Mouse (Mus musculus) limb, embryonic 12.5 days (tissue): ENCODE results near the gene Zfyve28. TPM values are rescaled to one million over a fixed set of nuclear protein-coding genes. Genes with fewer than 3 reads are reported as not detected.
A peak's percentile ranks its signal among the peaks of the same experiment; 100 is the strongest.

Experiments used
- ATAC-seq: fragments of 200-750 bp; cut with Nextera tagmentation; 2 replicates; pipeline ENCODE4 v1.8.0; 2017; ENCODE audit warnings: low read depth, moderate TSS enrichment; ENCODE audit not compliant: insufficient number of reproducible peaks, insufficient read depth, low FRiP score, low TSS enrichment
- H3K27ac ChIP-seq: fragments of 300-500 bp; sonication (generic); 2 replicates; pipeline ENCODE4 v1.5.1; 2016; ENCODE audit warnings: mild to moderate bottlenecking, moderate library complexity
- H3K27me3 ChIP-seq: fragments of 300-500 bp; sonication (generic); 2 replicates; pipeline ENCODE4 v1.6.1; 2016; ENCODE audit warnings: mild to moderate bottlenecking, moderate library complexity
- H3K36me3 ChIP-seq: fragments of 300-500 bp; sonication (generic); 2 replicates; pipeline ENCODE4 v1.6.1; 2016; ENCODE audit warnings: mild to moderate bottlenecking, moderate library complexity
- H3K4me1 ChIP-seq: fragments of 300-500 bp; sonication (generic); replicated peaks from 2 replicates; pipeline ENCODE4 v1.6.1; 2016
- H3K4me2 ChIP-seq: fragments of 300-500 bp; sonication (generic); 2 replicates; pipeline ENCODE4 v1.6.1; 2016; ENCODE audit warnings: mild to moderate bottlenecking, moderate library complexity
- H3K4me3 ChIP-seq: fragments of 300-500 bp; sonication (generic); replicated peaks from 2 replicates; pipeline ENCODE4 v1.5.1; 2016; ENCODE audit warnings: mild to moderate bottlenecking
- H3K9ac ChIP-seq: fragments of 300-500 bp; sonication (generic); replicated peaks from 2 replicates; pipeline ENCODE4 v1.6.1; 2016; ENCODE audit warnings: mild to moderate bottlenecking, moderate library complexity
- H3K9me3 ChIP-seq: fragments of 300-500 bp; sonication (generic); 2 replicates; pipeline ENCODE4 v1.6.1; 2016; ENCODE audit warnings: mild to moderate bottlenecking, moderate library complexity
- WGBS: fragments of 180-500 bp; shearing (Covaris S2); methylation state at CpG from one replicate; pipeline ENCODE4 v1.1.7; 2016; 5-methylcytosine and 5-hydroxymethylcytosine counted together
- polyA plus RNA-seq: library from polyadenylated mRNA; unstranded; fragments of >200 nt; fragmentation: Nextera tagmentation; extraction: Ambion mirVana; gene quantifications from 2 replicates; pipeline ENCODE4 v1.2.1, GENCODE M21; 2016

Gene Zfyve28
- polyA plus RNA-seq, 1 experiment from 2014 or later = 2.0 TPM

DNA sequence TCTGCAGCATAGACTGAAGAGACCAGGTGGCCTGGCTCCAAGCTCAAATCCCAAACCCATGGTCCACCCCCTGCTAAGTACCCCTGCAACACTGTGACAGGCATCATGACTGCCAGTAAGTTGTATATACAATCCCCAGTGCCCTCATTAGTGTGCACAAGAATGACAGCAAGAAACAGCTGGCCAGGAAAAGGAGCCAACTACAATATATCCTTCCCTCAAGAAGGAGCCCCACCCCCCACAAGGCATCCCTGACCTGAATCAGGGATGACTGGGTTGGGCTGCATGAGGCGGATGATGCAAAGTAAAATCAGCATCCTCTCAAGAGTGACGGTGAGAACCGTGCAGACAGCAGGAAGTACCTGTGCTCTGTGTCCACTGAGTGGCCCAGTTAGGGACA is 38.2 kb downstream of the Zfyve28 start:
- Histone ChIP-seq H3K9me3 (no peaks in the 10 kb centered on the region), H3K4me1 (peaks cover 21% of the 10 kb centered on the region), H3K4me3 (no peak overlapping the region), H3K36me3 (no peaks in the 10 kb centered on the region), H3K9ac (no peak overlapping the region), H3K4me2 (no peak overlapping the region), H3K27me3 (no peaks in the 10 kb centered on the region), H3K27ac (no peak overlapping the region)
- WGBS = 73% methylated on average over 3 of the region's 3 CpGs
- ATAC-seq = no peak

DNA sequence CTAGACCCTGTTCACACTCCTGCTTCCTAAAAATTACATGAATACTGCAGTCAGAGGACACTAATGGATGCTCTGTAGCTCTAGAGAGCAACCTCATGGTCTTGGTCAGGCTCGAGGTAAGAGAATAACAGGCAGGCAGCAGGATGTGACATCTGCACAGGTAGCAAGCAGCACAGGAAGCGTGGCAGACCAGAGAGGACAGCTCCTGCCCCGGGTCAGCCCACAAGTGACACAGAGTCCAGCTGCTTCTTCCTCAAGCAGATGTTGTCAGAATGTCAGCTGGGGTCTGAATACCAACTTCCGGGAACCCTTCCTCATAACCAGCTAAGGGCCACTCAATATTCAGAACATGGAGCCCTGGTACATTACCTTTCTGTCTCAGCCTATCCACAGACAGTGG is 39.1 kb downstream of the Zfyve28 start:
- Histone ChIP-seq H3K36me3 (no peaks in the 10 kb centered on the region), H3K27ac (no peak overlapping the region), H3K9me3 (no peaks in the 10 kb centered on the region), H3K9ac (no peak overlapping the region), H3K4me3 (no peak overlapping the region), H3K27me3 (no peaks in the 10 kb centered on the region), H3K4me1 (peaks cover 21% of the 10 kb centered on the region), H3K4me2 (no peak overlapping the region)
- 77% methylated on average over 4 of the region's 4 CpGs for WGBS
- ATAC-seq = no peak

DNA sequence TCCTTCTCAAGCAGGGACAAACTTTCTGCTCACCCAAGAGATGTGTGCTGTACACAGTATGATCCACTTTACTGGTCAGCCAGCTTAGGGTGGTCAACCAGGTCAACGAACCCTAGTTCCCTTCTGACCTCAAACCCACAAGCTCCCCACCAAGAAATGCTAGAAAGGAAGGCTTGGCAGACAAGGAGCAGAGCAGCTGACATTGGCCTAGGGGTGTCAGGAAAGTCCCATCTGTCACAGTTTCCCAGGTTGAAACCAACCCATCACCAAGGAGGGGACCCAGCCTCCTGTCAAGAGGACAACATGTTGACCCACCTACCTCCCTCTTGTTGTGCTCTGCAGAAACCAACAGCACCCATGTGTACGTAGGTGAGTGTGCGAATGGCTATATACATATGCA is 41.8 kb downstream of the Zfyve28 start:
- no peak overlapping the region for H3K4me3 ChIP-seq
- H3K9me3 ChIP-seq = no peaks in the 10 kb centered on the region
- no peaks in the 10 kb centered on the region for H3K27me3 ChIP-seq
- H3K36me3 ChIP-seq = no peaks in the 10 kb centered on the region
- 96% methylated on average over 3 of the region's 3 CpGs for WGBS
- H3K27ac ChIP-seq = no peak overlapping the region
- 0 out of 2 replicates have a peak, but pooled peaks cover 6% of the 10 kb centered on the region for H3K4me1 ChIP-seq
- H3K4me2 ChIP-seq = no peak overlapping the region
- ATAC-seq = no peak
- no peak overlapping the region for H3K9ac ChIP-seq

DNA sequence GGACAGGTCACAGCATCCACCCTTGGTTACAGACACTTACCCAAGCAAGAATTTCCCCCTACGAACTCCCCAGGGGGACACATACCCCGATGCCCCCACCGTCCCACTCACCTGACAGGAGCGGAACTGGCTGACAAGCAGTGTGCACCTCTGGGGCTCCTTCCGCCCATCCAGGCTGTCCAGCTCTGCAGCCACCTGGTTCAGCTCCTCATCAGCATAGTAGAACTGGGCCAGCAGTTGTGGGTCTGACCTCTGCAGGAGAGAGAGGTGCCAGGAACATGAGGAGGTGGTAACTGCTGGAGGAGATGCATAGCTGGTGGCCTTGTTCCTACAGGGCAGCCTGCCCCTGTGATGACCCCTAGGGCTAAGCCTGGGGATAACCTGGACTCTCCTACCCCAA is 45.2 kb downstream of the Zfyve28 start:
- H3K4me2 ChIP-seq = no peak overlapping the region
- ATAC-seq = 0 out of 2 replicates have a peak, but pooled peaks have one; percentile 20
- H3K4me3 ChIP-seq = no peak overlapping the region
- H3K9ac ChIP-seq = no peak overlapping the region
- no peaks in the 10 kb centered on the region for H3K36me3 ChIP-seq
- no peaks in the 10 kb centered on the region for H3K27me3 ChIP-seq
- H3K27ac ChIP-seq = no peak overlapping the region
- no peaks in the 10 kb centered on the region for H3K4me1 ChIP-seq
- no peaks in the 10 kb centered on the region for H3K9me3 ChIP-seq
- 88% methylated on average over 5 of the region's 5 CpGs for WGBS

DNA sequence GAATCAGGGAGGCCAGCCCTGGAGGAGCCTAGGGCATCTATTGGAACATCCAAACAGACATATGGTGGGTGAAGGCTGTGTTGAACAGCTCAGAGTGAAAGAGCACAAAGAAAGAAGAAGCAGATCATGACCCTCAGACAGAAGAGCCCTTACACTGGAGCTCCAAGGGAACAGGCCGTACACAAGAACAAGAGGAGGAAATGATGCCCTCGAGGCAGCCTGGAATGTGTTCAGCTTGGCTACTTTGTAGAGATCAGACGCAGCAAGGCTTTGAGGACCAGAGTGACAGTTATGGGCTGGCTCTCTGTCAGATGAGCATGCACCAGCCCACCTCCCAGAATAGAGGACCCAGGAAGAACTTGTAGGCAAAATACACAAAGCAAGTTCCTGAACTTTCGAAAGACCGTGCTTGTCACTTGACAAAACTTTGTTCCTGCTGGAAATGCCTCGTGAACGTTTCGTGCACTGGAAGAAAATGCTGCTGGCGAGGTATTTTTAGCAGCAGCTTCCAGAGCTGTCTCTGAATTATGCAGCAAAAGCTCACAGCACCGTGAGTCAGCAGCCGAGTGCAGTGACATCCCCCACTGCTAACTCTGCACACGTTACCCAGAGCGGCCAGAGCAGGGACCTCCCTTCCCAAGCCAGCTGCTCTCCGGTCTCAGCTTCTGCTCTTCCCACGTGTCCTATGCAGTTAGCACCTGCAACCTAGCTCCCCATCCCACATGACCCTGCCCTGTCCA is 45.9 kb downstream of the Zfyve28 start:
- no peak overlapping the region for H3K4me2 ChIP-seq
- whole genome bisulfite sequencing = 45% methylated on average over 15 of the region's 15 CpGs

DNA sequence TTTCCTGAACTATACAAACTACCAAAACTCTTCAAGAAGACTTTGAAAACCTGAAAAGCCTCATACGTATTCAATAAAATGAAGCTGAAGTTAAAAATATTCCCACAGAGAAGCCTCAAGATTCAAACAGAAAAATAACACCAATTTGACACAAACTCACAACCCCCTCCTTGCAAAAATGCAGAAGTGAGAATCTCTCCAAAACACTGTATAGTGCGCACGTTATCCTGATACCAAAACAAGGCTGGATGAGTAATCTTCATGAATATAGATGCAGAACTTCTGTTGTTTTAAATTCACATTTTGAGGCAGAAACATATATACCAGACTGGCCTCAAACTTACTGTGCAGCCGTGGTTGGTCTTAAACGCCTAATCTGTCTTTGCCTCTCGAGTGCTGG is 49.8 kb downstream of the Zfyve28 start:
- WGBS = 84% methylated on average over 6 of the region's 6 CpGs
- H3K27ac ChIP-seq = no peak overlapping the region
- no peak overlapping the region for H3K4me3 ChIP-seq
- H3K27me3 ChIP-seq = no peaks in the 10 kb centered on the region
- no peaks in the 10 kb centered on the region for H3K36me3 ChIP-seq
- ATAC-seq = no peak
- H3K9ac ChIP-seq = no peak overlapping the region
- no peaks in the 10 kb centered on the region for H3K9me3 ChIP-seq
- no peaks in the 10 kb centered on the region for H3K4me1 ChIP-seq
- H3K4me2 ChIP-seq = no peak overlapping the region

More for the DNA sequence above, 45.9 kb downstream of the Zfyve28 start:
- no peak overlapping the region for H3K27ac ChIP-seq
- H3K9me3 ChIP-seq = no peaks in the 10 kb centered on the region
- H3K4me3 ChIP-seq = no peak overlapping the region
- ATAC-seq = no peak
- H3K4me1 ChIP-seq = no peaks in the 10 kb centered on the region
- H3K36me3 ChIP-seq = no peaks in the 10 kb centered on the region
- H3K9ac ChIP-seq = no peak overlapping the region
- no peaks in the 10 kb centered on the region for H3K27me3 ChIP-seq

DNA sequence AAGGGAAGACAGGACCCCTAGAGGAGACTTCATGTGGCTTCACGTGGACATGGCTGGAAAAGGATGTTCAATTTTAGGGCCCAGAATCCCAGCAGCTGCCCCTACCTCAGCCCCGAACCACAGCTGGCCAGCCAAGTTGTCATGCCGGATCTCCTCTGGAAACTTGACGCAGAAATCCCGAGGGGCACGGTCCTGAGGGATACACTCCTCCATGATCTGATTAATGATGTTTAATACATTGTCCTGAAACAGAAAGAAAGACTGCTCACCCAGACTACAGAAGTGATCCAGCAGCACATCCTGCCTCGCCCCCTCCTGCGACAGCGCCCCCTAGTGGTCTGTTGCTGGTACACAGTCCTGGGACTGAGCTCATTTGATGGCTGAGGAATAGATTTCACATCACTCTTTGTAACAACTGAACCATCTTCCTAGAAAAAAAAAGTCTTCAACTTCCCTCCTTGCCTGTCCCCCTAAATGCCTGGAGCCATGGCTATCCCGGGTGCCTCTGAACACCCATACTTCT is 52.3 kb downstream of the Zfyve28 start:
- Histone ChIP-seq H3K36me3 (no peaks in the 10 kb centered on the region), H3K9me3 (no peaks in the 10 kb centered on the region), H3K9ac (no peak overlapping the region), H3K27ac (no peak overlapping the region), H3K4me2 (no peak overlapping the region), H3K4me3 (no peak overlapping the region), H3K27me3 (no peaks in the 10 kb centered on the region), H3K4me1 (0 out of 2 replicates have a peak, but pooled peaks cover 7% of the 10 kb centered on the region)
- ATAC-seq = no peak
- 56% methylated on average over 10 of the region's 10 CpGs for WGBS

DNA sequence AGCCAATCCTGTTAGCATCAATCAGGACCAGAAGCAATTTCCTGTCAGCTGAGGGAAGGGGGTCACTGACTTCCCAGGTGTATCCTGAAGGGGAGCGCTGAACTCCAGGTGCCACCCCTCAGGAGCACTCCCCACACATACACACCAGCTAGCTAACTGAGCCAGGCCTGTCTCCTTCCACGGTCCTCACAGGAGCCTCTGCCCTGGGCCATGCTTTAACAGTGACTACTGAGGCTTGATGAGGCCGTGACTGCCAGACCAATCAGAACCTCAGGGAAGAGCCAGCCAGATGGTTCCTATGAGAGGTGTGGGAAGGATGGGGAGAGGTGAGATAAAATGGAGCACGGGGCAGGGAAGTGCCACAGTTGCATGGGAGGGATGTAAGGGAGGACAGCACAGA is 53.2 kb downstream of the Zfyve28 start:
- Histone ChIP-seq H3K36me3 (no peaks in the 10 kb centered on the region), H3K9me3 (no peaks in the 10 kb centered on the region), H3K27me3 (no peaks in the 10 kb centered on the region), H3K9ac (no peak overlapping the region), H3K4me1 (0 out of 2 replicates have a peak, but pooled peaks cover 7% of the 10 kb centered on the region), H3K4me2 (no peak overlapping the region), H3K27ac (no peak overlapping the region), H3K4me3 (no peak overlapping the region)
- ATAC-seq = no peak
- 48% methylated on average over 4 of the region's 4 CpGs for WGBS

DNA sequence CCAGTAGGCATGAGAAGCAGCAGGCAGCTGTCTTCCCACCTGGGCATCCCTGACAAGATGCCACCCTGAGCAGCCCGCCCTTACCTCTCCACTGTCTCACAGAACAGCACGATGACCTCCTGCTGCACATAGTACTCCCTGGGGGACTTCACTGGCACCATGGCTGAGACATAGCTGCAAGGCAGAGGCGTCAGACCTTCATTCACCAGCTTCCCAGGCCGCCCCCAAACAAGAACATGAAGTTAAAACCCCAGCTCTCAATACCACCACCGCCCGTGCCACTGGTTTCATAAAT is 55.1 kb downstream of the Zfyve28 start:
- H3K27me3 ChIP-seq = no peaks in the 10 kb centered on the region
- WGBS = 86% methylated on average over 6 of the region's 6 CpGs
- no peaks in the 10 kb centered on the region for H3K9me3 ChIP-seq
- no peak overlapping the region for H3K27ac ChIP-seq
- 0 out of 2 replicates have a peak, but pooled peaks cover 7% of the 10 kb centered on the region for H3K4me1 ChIP-seq
- 0 out of 2 replicates have a peak, but pooled peaks have one; percentile 20 for ATAC-seq
- no peak overlapping the region for H3K4me3 ChIP-seq
- H3K9ac ChIP-seq = no peak overlapping the region
- H3K4me2 ChIP-seq = no peak overlapping the region
- H3K36me3 ChIP-seq = no peaks in the 10 kb centered on the region

DNA sequence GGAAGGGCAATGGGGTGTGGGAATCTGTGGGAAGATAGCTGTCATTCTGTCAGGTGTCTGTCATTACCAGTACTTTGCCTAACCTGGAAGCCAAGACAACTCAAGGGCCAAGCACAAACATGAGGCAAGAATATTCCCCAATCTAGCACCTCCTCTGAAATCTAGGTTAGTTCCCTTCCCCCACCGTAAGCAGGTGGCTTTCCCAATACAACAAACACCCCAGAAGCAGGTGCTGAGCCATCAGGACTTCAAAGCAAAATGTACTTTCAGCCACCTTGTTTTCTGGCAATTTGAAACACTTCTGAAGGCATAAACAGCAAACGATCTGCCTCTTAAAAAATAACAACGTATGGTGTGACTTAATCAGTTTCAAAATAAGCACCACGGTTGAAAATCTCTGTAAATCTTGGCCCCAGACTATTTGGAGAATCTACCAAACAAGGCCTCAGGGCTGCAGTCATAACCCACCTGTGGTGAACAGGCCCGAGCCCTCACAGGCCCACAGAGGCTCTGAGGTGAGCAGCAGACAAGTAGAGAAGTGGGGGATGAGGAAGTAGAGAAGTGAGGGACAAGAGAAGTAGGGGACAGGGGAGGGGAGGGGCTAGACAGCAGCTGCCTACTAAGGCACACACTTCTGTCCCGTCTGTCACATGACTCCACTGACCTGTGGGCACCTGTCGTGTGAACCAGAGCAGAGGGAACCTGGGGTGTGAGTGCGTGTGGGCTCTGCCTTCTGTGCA is 55.6 kb downstream of the Zfyve28 start:
- H3K27ac ChIP-seq = no peak overlapping the region
- H3K9me3 ChIP-seq = no peaks in the 10 kb centered on the region
- H3K4me3 ChIP-seq = no peak overlapping the region
- H3K27me3 ChIP-seq = no peaks in the 10 kb centered on the region
- 0 out of 2 replicates have a peak, but pooled peaks cover 7% of the 10 kb centered on the region for H3K4me1 ChIP-seq
- H3K9ac ChIP-seq = no peak overlapping the region
- no peaks in the 10 kb centered on the region for H3K36me3 ChIP-seq
- WGBS = 48% methylated on average over 8 of the region's 8 CpGs
- no peak for ATAC-seq
- H3K4me2 ChIP-seq = no peak overlapping the region

DNA sequence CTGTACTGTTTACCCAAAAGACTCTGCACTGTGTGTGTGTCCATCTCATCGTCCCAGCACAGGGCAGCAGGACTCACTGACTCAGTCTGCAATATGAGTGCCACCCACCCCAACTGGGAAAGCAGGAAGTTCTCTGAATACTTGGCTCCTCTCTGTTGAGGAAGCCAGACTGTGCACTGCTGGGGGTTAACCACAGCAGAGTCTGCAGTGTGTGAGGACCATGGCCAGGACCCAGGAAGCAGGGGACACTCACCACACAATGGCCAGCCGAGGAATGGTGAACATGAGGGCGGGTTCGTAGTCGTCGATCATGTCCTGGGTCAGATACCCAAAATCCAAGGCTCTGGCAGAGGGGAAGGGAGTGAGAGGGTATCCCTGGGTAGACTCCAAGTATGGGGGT is 56.3 kb downstream of the Zfyve28 start:
- ATAC-seq = no peak
- WGBS = 91% methylated on average over 6 of the region's 6 CpGs
- Histone ChIP-seq H3K4me2 (no peak overlapping the region), H3K4me1 (0 out of 2 replicates have a peak, but pooled peaks cover 7% of the 10 kb centered on the region), H3K36me3 (no peaks in the 10 kb centered on the region), H3K27me3 (no peaks in the 10 kb centered on the region), H3K9me3 (no peaks in the 10 kb centered on the region), H3K4me3 (no peak overlapping the region), H3K27ac (no peak overlapping the region), H3K9ac (no peak overlapping the region)
